Mouse (Mus musculus): ENCODE measurements at regions not wholly inside any gene's neighbourhood (a gene's known extent, or its start where the extent isn't known, plus 50 kb on each side); places are given as distances from the start of the nearest gene placed in this dataset.

- no peak for DNase-seq (ENCODE audit: low spot score)
These were observed 261.1 kb upstream of the Ccdc54 start for GRCm38 (mm10) chr16:50852081-50852480.

- no peak for DNase-seq (ENCODE audit: low spot score)
These were observed 256.7 kb upstream of the Ccdc54 start for GRCm38 (mm10) chr16:50847693-50848092.

GRCm38 (mm10) chr16:50846505-50846904 lies 255.6 kb upstream of the Ccdc54 start:
- no peak for DNase-seq (ENCODE audit: low spot score)

- no peak for DNase-seq (ENCODE audit: low spot score)
These were observed 251.0 kb upstream of the Ccdc54 start for GRCm38 (mm10) chr16:50841677-50842580.

GRCm38 (mm10) chr16:50841205-50841604 lies 250.3 kb upstream of the Ccdc54 start:
- no peak for DNase-seq (ENCODE audit: low spot score)

- no peak for DNase-seq (ENCODE audit: low spot score)
These were observed 248.7 kb upstream of the Ccdc54 start for GRCm38 (mm10) chr16:50839665-50840064.

- no peak for DNase-seq (ENCODE audit: low spot score)
These were observed 246.5 kb upstream of the Ccdc54 start for GRCm38 (mm10) chr16:50837416-50837815.

GRCm38 (mm10) chr16:50836457-50836856 lies 245.5 kb upstream of the Ccdc54 start:
- DNase-seq (ENCODE audit: low spot score) = no peak

- DNase-seq (ENCODE audit: low spot score) = no peak
These were observed 242.4 kb upstream of the Ccdc54 start for GRCm38 (mm10) chr16:50833357-50833756.

- DNase-seq (ENCODE audit: low spot score) = no peak
These were observed 231.4 kb upstream of the Ccdc54 start for GRCm38 (mm10) chr16:50822352-50822751.

- DNase-seq (ENCODE audit: low spot score) = no peak
These were observed 223.7 kb upstream of the Ccdc54 start for GRCm38 (mm10) chr16:50814626-50815025.

GRCm38 (mm10) chr16:50799145-50799794 lies 208.3 kb upstream of the Ccdc54 start:
- DNase-seq (ENCODE audit: low spot score) = peak; percentile 11

- no peak for DNase-seq (ENCODE audit: low spot score)
These were observed 207.1 kb upstream of the Ccdc54 start for GRCm38 (mm10) chr16:50798095-50798494.

GRCm38 (mm10) chr16:50792960-50793359 lies 202.0 kb upstream of the Ccdc54 start:
- DNase-seq (ENCODE audit: low spot score) = no peak

- DNase-seq (ENCODE audit: low spot score) = no peak
These were observed 201.6 kb upstream of the Ccdc54 start for GRCm38 (mm10) chr16:50792506-50792905.

GRCm38 (mm10) chr16:50788702-50789101 lies 197.7 kb upstream of the Ccdc54 start:
- no peak for DNase-seq (ENCODE audit: low spot score)

- DNase-seq (ENCODE audit: low spot score) = no peak
These were observed 195.2 kb upstream of the Ccdc54 start for GRCm38 (mm10) chr16:50786199-50786598.

GRCm38 (mm10) chr16:50785384-50785783 lies 194.4 kb upstream of the Ccdc54 start:
- DNase-seq (ENCODE audit: low spot score) = no peak

- no peak for DNase-seq (ENCODE audit: low spot score)
These were observed 193.8 kb upstream of the Ccdc54 start for GRCm38 (mm10) chr16:50784651-50785228.

GRCm38 (mm10) chr16:50783784-50784650 lies 193.1 kb upstream of the Ccdc54 start:
- no peak for DNase-seq (ENCODE audit: low spot score)

- no peak for DNase-seq (ENCODE audit: low spot score)
These were observed 192.3 kb upstream of the Ccdc54 start for GRCm38 (mm10) chr16:50783240-50783639.
